Mouse (Mus musculus) kidney, postnatal 14 days (tissue): Measurements from ENCODE around the gene Pkd2.

Source experiments
- DNase-seq: peaks from one replicate; pipeline ENCODE4 v3.0.0; 2022; ENCODE audit warnings: mixed read lengths

Gene Pkd2

GRCm38 (mm10) chr5:104466816-104467215 lies 7.6 kb downstream of the Pkd2 start:
- DNase-seq, result no peak

- no peak for DNase-seq
Observed at GRCm38 (mm10) chr5:104468586-104468985, 9.3 kb downstream of the Pkd2 start.

DNA sequence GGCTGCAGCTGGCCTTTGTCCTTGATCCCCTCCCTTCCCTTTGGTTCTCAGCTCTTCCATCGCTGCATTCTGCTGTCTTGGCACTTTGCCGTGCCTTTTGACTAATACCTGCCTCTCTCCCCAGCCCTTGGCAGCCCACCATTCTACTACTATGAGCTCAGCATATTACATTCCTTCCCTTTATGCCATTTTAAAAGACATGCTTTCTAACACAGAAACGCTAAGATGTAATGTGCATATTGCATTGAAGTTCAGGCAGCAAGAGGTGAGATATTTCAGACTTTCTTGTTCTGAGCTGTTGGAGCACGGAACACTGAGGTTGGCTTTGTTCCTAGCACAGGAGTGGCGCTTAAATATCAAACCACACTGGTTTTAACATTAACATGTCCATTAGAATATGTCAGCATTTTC lies 11.7 kb downstream of the Pkd2 start:
- peak; percentile 74 for DNase-seq

GRCm38 (mm10) chr5:104472371-104472770 lies 13.1 kb downstream of the Pkd2 start:
- no peak for DNase-seq

DNA sequence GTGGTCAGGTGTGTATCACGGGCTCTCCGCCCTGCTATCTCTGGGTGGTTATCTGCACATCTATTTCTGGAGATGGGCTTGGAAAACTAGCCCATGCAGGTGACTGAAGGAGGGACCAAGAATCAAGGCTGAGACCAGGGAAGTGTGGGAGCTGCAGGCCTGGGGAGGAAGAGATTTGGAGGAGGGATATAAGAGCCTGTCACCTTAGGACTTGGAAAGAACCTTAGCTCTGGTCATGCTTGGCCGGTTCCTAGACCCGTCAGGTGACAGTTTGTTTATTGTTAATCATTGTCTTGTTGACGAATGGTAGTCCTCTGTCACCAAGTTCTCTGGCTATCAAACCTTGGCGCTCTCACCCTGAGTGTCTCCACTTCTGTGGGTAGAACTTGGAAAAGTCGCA lies 21.1 kb downstream of the Pkd2 start:
- DNase-seq, result peak; percentile 27

DNA sequence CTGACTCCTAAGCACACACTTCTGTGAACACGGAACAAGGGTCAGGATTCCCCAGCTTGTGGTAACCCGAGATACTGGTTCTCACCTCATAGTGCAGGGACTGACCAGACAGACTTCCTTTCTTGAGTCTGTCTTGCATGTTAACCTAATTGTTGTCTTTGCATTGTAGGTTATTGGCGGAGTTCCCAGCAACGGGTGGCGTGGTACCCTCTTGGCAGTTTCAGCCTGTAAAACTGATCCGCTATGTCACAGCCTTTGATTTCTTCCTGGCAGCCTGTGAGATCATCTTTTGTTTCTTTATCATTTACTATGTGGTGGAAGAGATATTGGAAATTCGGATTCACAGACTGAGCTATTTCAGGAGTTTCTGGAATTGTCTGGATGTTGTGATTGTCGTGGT lies 23.6 kb downstream of the Pkd2 start:
- DNase-seq, result no peak

GRCm38 (mm10) chr5:104491561-104491960 lies 32.3 kb downstream of the Pkd2 start:
- DNase-seq, result no peak

- no peak for DNase-seq
Observed at GRCm38 (mm10) chr5:104504883-104505282, 45.6 kb downstream of the Pkd2 start.

GRCm38 (mm10) chr5:104507829-104508194 lies 48.6 kb downstream of the Pkd2 start:
- DNase-seq, result no peak

- DNase-seq, result peak; percentile 92
Observed at GRCm38 (mm10) chr5:104508195-104508891, 49.1 kb downstream of the Pkd2 start, which contains the start of gene BC005561. Gene BC005561, plus strand, starts transcription at chr5:104508352.

DNA sequence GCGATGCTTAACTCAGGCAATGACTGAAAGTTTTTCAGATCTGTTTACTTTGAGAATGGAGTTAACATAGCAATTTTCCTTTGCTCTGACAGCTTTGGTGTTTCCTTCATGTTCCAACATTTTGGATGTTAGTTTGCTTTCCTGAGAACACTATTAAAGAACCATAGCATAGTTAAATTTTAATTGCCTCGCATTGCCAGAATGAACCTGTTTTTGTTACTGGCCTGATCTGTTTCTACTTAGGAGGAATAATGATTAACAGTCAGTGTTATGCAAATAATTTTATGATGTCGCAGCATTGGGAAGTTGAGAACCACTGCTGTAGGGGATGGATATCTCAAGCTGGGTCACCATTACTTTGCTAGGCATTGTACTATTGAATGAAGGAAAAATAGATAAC lies 52.0 kb downstream of the Pkd2 start:
- no peak for DNase-seq

DNA sequence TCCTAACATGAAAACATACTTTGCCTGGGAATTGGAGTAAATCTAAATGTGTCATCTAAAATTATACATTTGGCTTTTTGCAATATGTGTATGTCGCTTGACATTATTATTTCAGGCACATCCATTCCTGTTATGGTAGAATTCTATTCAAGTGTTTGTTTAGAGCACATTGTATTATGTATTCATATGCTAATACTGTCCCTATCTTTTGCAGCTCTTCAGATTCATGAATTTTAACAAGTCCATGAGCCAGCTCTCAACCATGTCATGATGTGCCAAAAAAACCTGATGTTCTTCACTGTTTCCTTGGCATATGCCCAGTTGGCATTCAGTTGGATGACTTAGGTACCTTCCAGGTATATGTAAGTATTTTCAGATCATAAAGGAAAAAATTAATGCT lies 79.4 kb downstream of the Pkd2 start:
- no peak for DNase-seq

- no peak for DNase-seq
Observed at GRCm38 (mm10) chr5:104539331-104539730, 80.1 kb downstream of the Pkd2 start.
